Mouse (Mus musculus) common myeloid progenitor, adult 5-6 weeks (primary cell): ENCODE measurements at regions not wholly inside any gene's neighbourhood (a gene's known extent, or its start where the extent isn't known, plus 50 kb on each side); places are given as distances from the start of the nearest gene placed in this dataset.

Experiments
- ATAC-seq: replicated peaks from 2 replicates; pipeline ENCODE4 v1.8.0; 2016; ENCODE audit warnings: low read depth, mild to moderate bottlenecking, moderate TSS enrichment, inconsistent platforms; ENCODE audit not compliant: poor library complexity, severe bottlenecking

- ATAC-seq, result peak; percentile 36; the same call in 1 of the 2 replicates
Measured at GRCm38 (mm10) chr12:54459462-54460134, 196.8 kb downstream of the Sptssa start.

DNA sequence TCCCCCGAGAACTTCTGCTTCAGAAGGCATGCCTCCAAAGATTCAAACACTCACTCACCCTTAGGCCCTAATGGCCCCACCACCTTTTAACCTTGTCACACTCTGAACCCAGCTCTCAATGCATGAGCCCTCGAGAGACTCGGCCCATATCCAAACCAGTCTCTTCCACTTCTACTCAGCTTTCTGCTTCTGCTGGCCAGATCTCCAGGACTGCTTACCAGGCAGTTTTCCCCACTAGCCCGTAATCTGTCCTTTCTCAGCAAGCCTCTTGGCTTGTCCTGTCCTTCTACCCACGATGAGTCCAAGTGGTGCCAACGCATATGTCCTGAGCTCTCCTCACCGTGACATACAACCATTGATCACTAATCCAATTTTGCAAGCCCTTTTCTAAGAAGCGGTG is 199.6 kb downstream of the Sptssa start:
- no peak for ATAC-seq

- no peak for ATAC-seq
Measured at GRCm38 (mm10) chr12:54454606-54455005, 201.8 kb downstream of the Sptssa start.

DNA sequence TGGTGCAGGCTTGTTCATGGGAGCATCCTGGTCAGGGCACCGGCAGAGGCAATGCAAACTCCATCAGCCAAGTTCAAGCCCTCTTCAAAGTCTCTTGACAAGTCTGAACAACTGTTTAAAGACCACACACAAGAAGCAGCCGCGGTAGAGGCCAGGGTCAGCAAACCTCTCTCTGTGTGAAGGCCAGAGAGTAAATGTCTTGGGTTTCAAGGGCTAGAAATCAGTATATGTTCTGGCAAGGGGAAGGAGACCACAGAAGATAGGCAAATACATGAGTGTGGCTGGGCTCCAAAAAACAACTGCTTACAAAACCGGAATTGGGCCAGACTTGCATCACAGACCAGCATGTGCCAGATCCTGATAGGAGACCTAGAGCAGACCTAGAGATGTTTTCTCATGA is 203.0 kb downstream of the Sptssa start:
- peak; percentile 88 for ATAC-seq

DNA sequence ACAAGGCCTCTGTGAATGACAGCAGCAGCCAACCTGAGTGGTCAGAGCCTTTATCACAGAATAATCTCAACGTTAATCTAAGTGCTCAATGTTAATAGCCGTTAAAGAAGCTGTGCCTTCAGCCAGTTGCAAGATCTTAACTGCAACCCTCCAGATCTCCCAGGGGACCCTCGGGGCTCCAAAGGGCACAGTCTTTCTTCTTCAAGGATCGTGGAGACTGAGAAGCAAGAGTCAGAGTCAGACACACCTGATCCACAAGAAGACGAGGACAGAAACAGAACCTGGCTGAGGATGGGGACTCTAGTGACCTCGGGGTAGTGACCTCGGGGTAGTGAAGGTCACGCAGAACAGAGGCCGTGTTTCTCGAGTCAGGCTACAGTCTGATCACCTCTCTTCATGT is 206.0 kb downstream of the Sptssa start:
- no peak for ATAC-seq

GRCm38 (mm10) chr12:54448221-54448620 is 208.2 kb downstream of the Sptssa start:
- peak; percentile 41 for ATAC-seq

GRCm38 (mm10) chr12:54447354-54447753 is 209.0 kb downstream of the Sptssa start:
- no peak for ATAC-seq

GRCm38 (mm10) chr12:54446356-54446755 is 210.0 kb downstream of the Sptssa start:
- no peak for ATAC-seq

DNA sequence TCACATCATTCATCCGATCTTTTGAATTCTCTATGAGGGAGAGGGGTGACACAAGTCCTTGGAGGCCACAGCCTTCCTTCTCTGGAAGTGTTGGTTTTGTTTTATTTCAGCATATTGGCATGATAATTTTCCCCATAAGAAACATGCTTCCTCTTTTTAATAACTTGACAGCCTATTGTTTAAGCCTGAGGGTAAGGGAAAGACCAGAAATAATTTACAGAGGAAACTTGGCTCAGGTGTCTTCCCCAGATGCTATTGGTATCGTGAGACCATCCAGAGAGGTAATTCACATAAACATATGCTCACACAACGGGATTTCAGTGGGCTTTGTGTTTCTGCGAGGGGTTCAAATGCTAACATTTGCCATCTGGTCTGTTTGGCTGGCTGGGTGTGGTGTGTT is 212.0 kb downstream of the Sptssa start:
- ATAC-seq, result peak; percentile 49

DNA sequence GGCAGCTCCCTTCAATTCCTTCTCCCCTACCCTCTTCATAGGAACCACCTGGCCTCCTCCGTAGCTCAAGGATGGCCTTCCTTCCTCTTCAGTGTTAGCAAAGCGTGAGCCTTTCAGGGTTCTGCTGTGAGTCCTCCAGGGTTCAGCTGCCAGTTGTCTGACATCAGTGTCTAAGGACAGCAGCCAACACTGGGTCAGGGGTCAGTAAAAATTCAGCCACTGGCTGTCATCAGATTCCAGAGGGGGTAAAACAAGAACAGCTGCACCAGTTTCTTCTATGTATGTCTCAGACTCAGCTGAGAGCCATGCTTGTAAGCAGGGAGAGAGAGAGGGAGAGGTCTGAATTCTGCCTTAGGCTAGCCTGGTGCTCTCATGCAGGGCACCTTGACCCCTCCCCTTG is 213.1 kb downstream of the Sptssa start:
- ATAC-seq, result no peak

DNA sequence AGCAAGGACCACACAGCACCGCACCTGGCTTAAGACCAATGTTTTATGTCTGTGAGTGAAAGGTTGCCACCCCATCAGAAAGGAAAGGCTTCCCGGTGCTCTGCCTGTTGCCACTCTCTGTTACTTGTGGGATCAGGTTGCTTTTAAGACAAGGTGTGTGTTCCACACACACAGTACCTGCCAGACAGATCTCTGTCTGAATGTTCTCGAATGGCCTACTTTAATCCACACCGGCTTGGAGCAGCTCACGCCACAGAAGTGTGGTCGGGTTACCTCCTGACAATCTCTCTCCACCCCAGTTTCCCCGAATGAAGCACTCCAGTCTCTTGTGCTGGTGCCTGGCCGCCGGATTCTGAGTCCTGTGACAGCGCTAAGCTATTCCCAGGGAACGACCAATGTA is 214.0 kb downstream of the Sptssa start:
- no peak for ATAC-seq

DNA sequence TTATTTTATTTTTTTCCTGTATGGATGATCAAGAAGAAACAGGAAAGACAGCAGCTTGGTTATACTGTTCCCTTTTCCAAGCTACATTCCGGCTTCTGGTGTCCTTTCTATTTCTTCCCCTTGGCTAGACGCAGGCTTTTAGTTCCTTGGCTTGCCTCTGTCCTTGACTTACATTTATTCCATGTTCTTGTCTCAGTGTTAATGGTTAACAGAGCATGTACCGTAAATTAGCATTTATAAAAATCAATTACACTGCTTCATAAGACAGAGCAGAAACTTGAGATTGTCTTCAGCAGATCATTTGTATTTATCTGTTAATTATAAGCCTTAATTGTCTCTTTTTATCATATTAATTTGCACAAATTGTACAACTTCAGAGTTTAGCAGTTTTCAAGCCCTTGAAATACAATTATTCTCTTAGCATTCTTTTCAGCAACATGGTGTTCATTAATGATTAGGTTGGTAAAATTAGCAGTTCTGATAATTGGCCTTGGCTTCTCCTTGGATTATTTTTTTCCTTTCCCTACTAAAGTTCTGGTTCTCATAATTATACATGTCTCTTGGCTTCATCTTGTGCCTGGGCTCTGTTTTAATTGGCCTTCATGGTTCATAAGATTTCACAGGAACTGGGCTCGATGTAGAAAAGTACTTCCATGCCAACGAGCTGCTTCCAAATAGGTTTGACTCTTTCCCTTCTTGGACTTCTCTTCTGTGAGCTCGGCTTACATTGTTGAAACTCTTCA is 215.4 kb downstream of the Sptssa start:
- ATAC-seq, result no peak

DNA sequence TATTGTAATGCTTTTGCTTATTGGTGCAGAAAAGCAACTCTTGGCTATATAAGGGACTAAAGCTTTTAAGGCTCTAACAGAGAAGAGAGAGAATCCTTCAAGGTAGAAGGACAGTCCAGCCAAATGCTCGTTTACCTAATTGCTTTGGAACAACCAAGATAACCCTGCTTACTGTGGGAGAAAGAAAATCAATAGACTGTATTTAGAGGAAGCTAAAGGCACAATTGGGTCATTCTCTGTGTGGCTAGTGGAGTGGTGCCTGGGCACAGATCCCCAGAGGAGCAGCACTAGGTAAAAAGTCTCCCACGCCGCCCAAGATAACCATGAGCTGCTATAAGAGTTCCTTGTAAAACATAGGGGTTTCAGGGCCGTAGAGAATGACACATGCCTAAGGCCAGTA is 217.6 kb downstream of the Sptssa start:
- ATAC-seq, result no peak

GRCm38 (mm10) chr12:54425236-54425635 is 221.6 kb upstream of the Egln3 start:
- ATAC-seq, result no peak

- ATAC-seq, result no peak
Measured at GRCm38 (mm10) chr12:54414829-54415228, 211.2 kb upstream of the Egln3 start.

DNA sequence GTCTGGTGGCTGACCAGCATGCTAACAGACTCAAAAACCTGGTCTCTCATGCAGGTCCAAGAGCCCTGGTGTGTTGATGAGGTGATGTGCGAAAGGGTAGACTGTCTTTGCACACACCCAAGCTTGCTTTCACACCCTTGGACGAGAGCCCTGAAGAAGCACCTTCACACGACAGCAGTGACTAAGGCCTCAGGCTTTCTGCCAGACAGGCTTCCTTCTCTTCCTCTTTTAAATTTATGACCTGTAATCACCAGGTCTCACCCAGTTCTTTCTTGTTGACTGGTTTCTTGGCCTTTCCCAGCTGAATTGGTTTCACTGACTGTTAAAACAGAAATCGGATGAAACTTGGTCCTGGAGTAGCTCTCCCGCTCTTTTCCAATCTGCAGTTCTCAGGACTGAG is 210.5 kb upstream of the Egln3 start:
- peak; percentile 72 for ATAC-seq

- ATAC-seq, result no peak
Measured at GRCm38 (mm10) chr12:54410038-54410605, 206.5 kb upstream of the Egln3 start.

GRCm38 (mm10) chr12:54408906-54409305 is 205.2 kb upstream of the Egln3 start:
- ATAC-seq, result no peak

DNA sequence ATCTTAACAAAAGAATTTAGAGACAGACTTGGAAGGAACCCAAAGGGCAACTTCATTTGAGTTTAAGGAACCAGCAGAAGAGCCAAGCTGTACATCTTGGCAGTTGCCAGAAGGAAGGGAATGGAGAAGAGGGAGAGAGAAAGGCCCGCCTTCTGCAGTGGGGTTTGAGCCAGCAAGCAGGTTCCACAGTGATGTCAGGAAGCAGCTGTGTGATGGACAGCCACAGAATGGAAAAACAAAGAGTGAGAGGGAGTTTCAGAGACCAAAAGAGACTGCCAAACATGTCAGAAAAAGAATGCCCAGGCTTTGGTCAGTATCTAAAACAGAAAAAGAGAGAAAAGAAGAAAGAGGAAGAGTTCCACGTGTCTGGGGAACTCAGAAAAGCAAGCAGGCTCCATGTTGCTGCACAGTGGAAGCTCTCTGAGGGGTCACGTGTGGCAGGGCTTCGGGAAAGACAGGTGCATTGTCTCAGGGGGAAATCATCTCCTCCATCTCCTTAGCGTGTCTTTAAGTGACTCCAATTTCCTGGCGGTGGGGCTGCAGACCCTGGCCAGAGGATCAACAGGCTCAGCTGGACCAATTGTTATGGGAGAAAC is 203.7 kb upstream of the Egln3 start:
- ATAC-seq, result peak; percentile 26; the same call in 1 of the 2 replicates

GRCm38 (mm10) chr12:54405066-54405465 is 201.4 kb upstream of the Egln3 start:
- peak; percentile 79 for ATAC-seq

DNA sequence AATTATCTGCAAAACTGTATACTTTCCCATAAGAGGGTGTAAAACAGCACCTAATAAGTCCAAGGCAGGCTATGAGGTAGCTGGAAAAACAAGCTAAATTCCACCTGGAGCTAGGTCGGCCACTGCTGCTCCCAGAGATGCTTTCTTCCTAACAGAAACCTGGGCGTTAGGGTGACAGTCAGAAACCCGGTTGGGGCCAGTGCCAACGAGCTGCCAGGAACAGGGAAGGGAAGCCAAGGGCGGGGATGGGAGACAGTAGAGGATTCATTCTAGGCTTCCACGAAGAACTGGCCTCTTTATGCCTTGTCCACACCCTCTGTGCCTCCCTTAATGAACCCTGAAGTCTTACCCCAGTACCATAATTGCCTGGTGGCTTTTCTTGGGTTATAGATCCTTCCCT is 198.9 kb upstream of the Egln3 start:
- ATAC-seq, result no peak
